Comparison of ENCODE assay signal across 33 mouse cellular contexts in the genomic region with DNA sequence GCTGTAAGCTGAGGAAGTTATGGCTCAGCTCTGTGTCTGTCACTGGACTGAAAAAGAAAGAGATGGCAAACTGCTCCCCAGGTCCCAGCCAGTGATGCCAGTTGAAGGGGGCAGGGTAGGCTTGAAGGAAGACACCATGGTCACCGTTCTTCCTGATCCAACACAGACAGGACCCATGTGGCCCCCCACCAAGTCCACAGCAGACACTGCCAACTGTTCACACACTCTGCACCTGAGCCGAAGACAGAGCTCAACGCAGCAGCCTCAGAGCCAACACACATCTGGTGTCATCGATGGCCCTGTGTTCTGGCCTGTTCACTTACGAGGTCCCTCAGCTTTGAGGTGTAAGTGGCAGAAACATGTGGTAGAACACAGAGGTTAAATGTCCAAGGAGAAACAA. TPM values are rescaled to one million over a fixed set of nuclear protein-coding genes. Genes with fewer than 3 reads are reported as not detected.
A peak's percentile ranks its signal among the peaks of the same experiment; 100 is the strongest.
DNase-seq lines count a peak whose midpoint lies in the region; ATAC-seq and TF ChIP-seq lines count a peak whose summit lies in the region.
"Had no signal": no experiment of that assay in that cellular context is flagged by ENCODE, and none has a peak within 500 bp of the region (broad histone marks: within the 10 kb centered on the region; RNA-seq: fewer than 3 reads in every experiment).

No protein-coding gene starts in this region.

- H3K4me3 ChIP-seq in heart, embryonic 12.5 days: no peak overlapping the region
- peak overlapping the region; percentile 19 for H3K4me3 ChIP-seq in left cerebral cortex, adult 2 months
- 0 out of 2 replicates have a peak overlapping the region, but pooled peaks have one; percentile 10 for H3K4me3 ChIP-seq in E14TG2a.4 (replicated peaks; ENCODE audit: low read length)
- H3K4me3 ChIP-seq in lung, postnatal 0 days (ENCODE audit: low read depth, low read length): no peak overlapping the region
- H3K4me3 ChIP-seq: embryonic facial prominence, embryonic 12.5 days; hindbrain, embryonic 12.5 days; limb, embryonic 10.5 days; limb, embryonic 15.5 days had no signal

- no peaks in the 10 kb centered on the region for H3K9me3 ChIP-seq in heart, embryonic 12.5 days (replicated peaks)
- no peaks in the 10 kb centered on the region for H3K9me3 ChIP-seq in E14TG2a.4 (ENCODE audit: low read length)
- H3K9me3 ChIP-seq in lung, postnatal 0 days (ENCODE audit: low read length): no peaks in the 10 kb centered on the region
- H3K9me3 ChIP-seq: embryonic facial prominence, embryonic 12.5 days; hindbrain, embryonic 12.5 days; limb, embryonic 10.5 days; limb, embryonic 15.5 days had no signal

- H3K36me3 ChIP-seq in heart, embryonic 12.5 days: 0 out of 2 replicates have a peak, but pooled peaks cover 3% of the 10 kb centered on the region
- H3K36me3 ChIP-seq in E14TG2a.4 (ENCODE audit: insufficient read depth, low read length): peaks cover 23% of the 10 kb centered on the region
- no peaks in the 10 kb centered on the region for H3K36me3 ChIP-seq in lung, postnatal 0 days (ENCODE audit: insufficient read depth, low read length)
- H3K36me3 ChIP-seq: embryonic facial prominence, embryonic 12.5 days; hindbrain, embryonic 12.5 days; limb, embryonic 15.5 days had no signal

- WGBS in heart, embryonic 12.5 days: 89% methylated on average over 5 of the region's 5 CpGs
- WGBS in lung, postnatal 0 days: 85% methylated on average over 5 of the region's 5 CpGs

- TF ChIP-seq EP300 in lung, postnatal 0 days (IDR thresholded peaks at IDR 0.05): no peak

- intact Hi-C loops in heart, postnatal 36 days (cut with DNase I): no loop called here
- intact Hi-C loops in left cerebral cortex, adult 2 months (cut with DNase I): no loop called here

- DNase-seq in cerebellum, adult 18-20 months: peak; percentile 36 to 42
- DNase-seq in cerebellum, adult 8-10 months: no peak
- DNase-seq in heart, postnatal 36 days: no peak
- no peak for DNase-seq in left cerebral cortex, adult 2 months (ENCODE audit: extremely low spot score in 1 of 2, low spot score in 2 of 2)
- no peak for DNase-seq in left cerebral cortex, adult 8-10 months (ENCODE audit: low spot score in 2 of 2)
- no peak for DNase-seq in lung, postnatal 0 days (ENCODE audit: low spot score)
- DNase-seq: adrenal gland, postnatal 10 days; embryo, embryonic 11 days; gastrocnemius, postnatal 14 days; heart, postnatal 10 days; kidney, adult 11 months; kidney, postnatal 25 days; lung, postnatal 4 days; midbrain, embryonic 14.5 days; retina, postnatal 1 day; right cerebral cortex, postnatal 14 days; thymus, postnatal 14 days had no signal

- no peak overlapping the region for H3K4me2 ChIP-seq in heart, embryonic 12.5 days
- no peak overlapping the region for H3K4me2 ChIP-seq in lung, postnatal 0 days (replicated peaks; ENCODE audit: low read depth, low read length)
- H3K4me2 ChIP-seq: embryonic facial prominence, embryonic 12.5 days; heart, embryonic 11.5 days; hindbrain, embryonic 12.5 days; limb, embryonic 15.5 days had no signal

- no peaks in the 10 kb centered on the region for H3K27me3 ChIP-seq in heart, embryonic 12.5 days (replicated peaks)
- peaks cover 8% of the 10 kb centered on the region; the same call in 1 of the 2 replicates for H3K27me3 ChIP-seq in E14TG2a.4 (ENCODE audit: insufficient read depth, low read length)
- no peaks in the 10 kb centered on the region for H3K27me3 ChIP-seq in lung, postnatal 0 days (replicated peaks; ENCODE audit: insufficient read depth, low read length)
- H3K27me3 ChIP-seq: limb, embryonic 15.5 days had no signal

- TF ChIP-seq CTCF in left cerebral cortex, adult 2 months (IDR thresholded peaks at IDR 0.05): no peak
- no peak for TF ChIP-seq CTCF in E14TG2a.4 (conservative IDR thresholded peaks at IDR 0.05; ENCODE audit: low read length)
- TF ChIP-seq CTCF in lung, postnatal 0 days (IDR thresholded peaks at IDR 0.05): no peak

- ATAC-seq in heart, embryonic 12.5 days (ENCODE audit: insufficient number of reproducible peaks, low FRiP score): no peak
- ATAC-seq in lung, postnatal 0 days: no peak
- ATAC-seq: forebrain, embryonic 14.5 days; Patski had no signal

- 0 out of 2 replicates have a peak overlapping the region, but pooled peaks have one; percentile 41 for H3K9ac ChIP-seq in heart, embryonic 12.5 days
- H3K9ac ChIP-seq in lung, postnatal 0 days (replicated peaks; ENCODE audit: low read depth): no peak overlapping the region
- H3K9ac ChIP-seq: embryonic facial prominence, embryonic 12.5 days; hindbrain, embryonic 12.5 days; limb, embryonic 15.5 days had no signal

- peaks cover 88% of the 10 kb centered on the region for H3K4me1 ChIP-seq in heart, embryonic 12.5 days (replicated peaks)
- peaks cover 87% of the 10 kb centered on the region for H3K4me1 ChIP-seq in E14TG2a.4 (replicated peaks; ENCODE audit: low read depth, low read length)
- peaks cover 21% of the 10 kb centered on the region for H3K4me1 ChIP-seq in lung, postnatal 0 days (ENCODE audit: insufficient read depth, low read depth, low read length)

- H3K27ac ChIP-seq in heart, embryonic 12.5 days (ENCODE audit: poor library complexity, severe bottlenecking): no peak overlapping the region
- peak overlapping the region; percentile 89 for H3K27ac ChIP-seq in left cerebral cortex, adult 2 months
- no peak overlapping the region for H3K27ac ChIP-seq in lung, postnatal 0 days (ENCODE audit: low read length)
- H3K27ac ChIP-seq: embryonic facial prominence, embryonic 12.5 days; hindbrain, embryonic 12.5 days; limb, embryonic 10.5 days; limb, embryonic 15.5 days had no signal

RNA-seq across cellular contexts. Expression of a gene that starts 15.0 kb away (rescaled TPM):
- polyA plus RNA-seq in heart, embryonic 12.5 days (2016; fragmentation: Nextera tagmentation; extraction: Ambion mirVana): 3.2 and 4.0 TPM in 2 replicates
- total RNA-seq in heart, postnatal 36 days (2021): not detected
- not detected for total RNA-seq in left cerebral cortex, adult 2 months (2021)
- not detected for total RNA-seq in left cerebral cortex, adult 8-10 months (2022)
- polyA plus RNA-seq in lung, postnatal 0 days (2015; fragmentation: Nextera tagmentation; extraction: Ambion mirVana): 0.14 and 0.35 TPM in 2 replicates
- total RNA-seq: adrenal gland, postnatal 10 days; gastrocnemius, postnatal 14 days; heart, postnatal 10 days; layer of hippocampus, adult 8-10 months; layer of hippocampus, postnatal 25 days; left cerebral cortex, postnatal 10 days had no signal
- polyA plus RNA-seq: small intestine, adult 2 months; urinary bladder, adult 2 months had no signal

RNA-seq across cellular contexts. Expression of a gene that starts 15.2 kb away (rescaled TPM):
- 43.8 and 48.8 TPM in 2 replicates for polyA plus RNA-seq in heart, embryonic 12.5 days (2016; fragmentation: Nextera tagmentation; extraction: Ambion mirVana)
- 10 to 100 TPM; 48.4 to 51.2 TPM for total RNA-seq in heart, postnatal 36 days (2021)
- total RNA-seq in left cerebral cortex, adult 2 months (2021): 100 to 1,000 TPM; 553 to 561 TPM
- 100 to 1,000 TPM; 414 to 471 (median 424) TPM for total RNA-seq in left cerebral cortex, adult 8-10 months (2022)
- 50.7 and 54.0 TPM in 2 replicates for polyA plus RNA-seq in lung, postnatal 0 days (2015; fragmentation: Nextera tagmentation; extraction: Ambion mirVana)

RNA-seq across cellular contexts. Expression of a gene that starts 28.4 kb away (rescaled TPM):
- 724 and 730 TPM in 2 replicates for polyA plus RNA-seq in heart, embryonic 12.5 days (2016; fragmentation: Nextera tagmentation; extraction: Ambion mirVana)
- 1 to 10 TPM; 2.4 to 3.9 TPM for total RNA-seq in heart, postnatal 36 days (2021)
- total RNA-seq in left cerebral cortex, adult 2 months (2021): 10 to 100 TPM; 16.5 to 21.5 TPM
- 10 to 100 TPM; 17.9 to 21.1 (median 19.8) TPM for total RNA-seq in left cerebral cortex, adult 8-10 months (2022)
- 101 and 104 TPM in 2 replicates for polyA plus RNA-seq in lung, postnatal 0 days (2015; fragmentation: Nextera tagmentation; extraction: Ambion mirVana)
- total RNA-seq: monocyte, adult 5-6 weeks had no signal

RNA-seq across cellular contexts. Expression of a gene that starts 33.4 kb away (rescaled TPM):
- 0.15 TPM in 1 of 2 replicates, not detected in the other for polyA plus RNA-seq in heart, embryonic 12.5 days (2016; fragmentation: Nextera tagmentation; extraction: Ambion mirVana)
- not detected for total RNA-seq in heart, postnatal 36 days (2021)
- 10 to 100 TPM; 47.9 to 59.9 TPM for total RNA-seq in left cerebral cortex, adult 2 months (2021)
- total RNA-seq in left cerebral cortex, adult 8-10 months (2022): 10 to 100 TPM; 57.9 to 66.5 (median 60.3) TPM
- polyA plus RNA-seq in lung, postnatal 0 days (2015; fragmentation: Nextera tagmentation; extraction: Ambion mirVana): 0.12 and 0.16 TPM in 2 replicates
- total RNA-seq: gastrocnemius, postnatal 14 days; monocyte, adult 5-6 weeks had no signal
- polyA plus RNA-seq: heart, embryonic 11.5 days; kidney, embryonic 14.5 days; Patski had no signal

Comparison
In these comparisons a context has a peak if more than half of its experiments do, and no peak if none do; other contexts are left out.
1. DNase-seq: peak in cerebellum, adult 18-20 months (2 of 2); none in cerebellum, adult 8-10 months (single experiment), heart, postnatal 36 days (0 of 2), left cerebral cortex, adult 2 months (0 of 2), left cerebral cortex, adult 8-10 months (0 of 2) and lung, postnatal 0 days (single experiment).
2. H3K4me3 ChIP-seq: peak in left cerebral cortex, adult 2 months (single experiment) and E14TG2a.4 (single experiment); none in heart, embryonic 12.5 days (single experiment) and lung, postnatal 0 days (single experiment).
3. RNA of a gene that starts 15.2 kb away (total RNA-seq): 553 to 561 TPM in left cerebral cortex, adult 2 months and 414 to 471 TPM in left cerebral cortex, adult 8-10 months; 48.4 to 51.2 TPM in heart, postnatal 36 days; every median in the first group is over 4 times any median in the second.